Mouse (Mus musculus): ENCODE measurements around the gene Rph3al. TPM values are rescaled to one million over a fixed set of nuclear protein-coding genes. Genes with fewer than 3 reads are reported as not detected.

Gene Rph3al
- total RNA-seq, 2 experiments from 2014 or later = 5.0 to 5.4 TPM

DNA sequence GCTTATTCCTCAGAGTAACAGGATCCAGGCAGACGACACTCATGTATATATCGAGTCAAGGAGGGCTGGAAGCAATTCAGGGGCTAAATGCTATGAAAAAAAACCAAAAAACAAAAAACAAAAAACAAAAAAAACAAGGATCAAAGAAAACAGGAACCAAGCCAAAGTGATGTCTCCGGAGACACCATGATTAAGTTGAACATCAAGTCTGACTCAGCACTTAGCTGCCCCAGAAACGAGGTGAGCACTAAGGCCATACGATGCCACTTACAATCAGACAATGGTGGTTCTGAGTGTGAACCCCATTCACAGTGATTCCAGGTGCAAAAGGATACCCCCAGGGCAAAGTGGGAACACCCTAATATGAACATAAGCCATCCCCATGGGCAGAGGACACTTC, 13.7 kb upstream of the Rph3al start:
- no peak for DNase-seq (ENCODE audit: low spot score in 2 of 2)

DNA sequence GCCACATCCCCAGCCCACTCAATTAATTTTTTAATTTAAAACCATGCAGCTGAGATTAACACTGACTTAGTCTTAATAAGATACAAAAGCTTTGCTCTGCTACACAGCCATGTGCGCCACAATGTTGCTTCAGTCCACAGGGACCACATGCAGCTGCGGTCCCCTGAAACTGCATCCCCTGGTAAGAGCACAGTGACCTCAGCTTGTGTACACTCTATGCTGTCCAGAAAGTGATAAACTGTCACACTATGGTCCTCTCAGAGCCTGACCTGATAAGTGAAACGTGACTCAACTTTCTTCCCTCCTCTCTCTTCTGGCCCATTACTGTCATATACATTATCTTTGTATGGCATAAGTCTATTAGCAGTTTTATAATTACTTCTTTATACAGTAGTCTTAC, 12.2 kb upstream of the Rph3al start:
- DNase-seq (ENCODE audit: low spot score in 2 of 2) = no peak

DNA sequence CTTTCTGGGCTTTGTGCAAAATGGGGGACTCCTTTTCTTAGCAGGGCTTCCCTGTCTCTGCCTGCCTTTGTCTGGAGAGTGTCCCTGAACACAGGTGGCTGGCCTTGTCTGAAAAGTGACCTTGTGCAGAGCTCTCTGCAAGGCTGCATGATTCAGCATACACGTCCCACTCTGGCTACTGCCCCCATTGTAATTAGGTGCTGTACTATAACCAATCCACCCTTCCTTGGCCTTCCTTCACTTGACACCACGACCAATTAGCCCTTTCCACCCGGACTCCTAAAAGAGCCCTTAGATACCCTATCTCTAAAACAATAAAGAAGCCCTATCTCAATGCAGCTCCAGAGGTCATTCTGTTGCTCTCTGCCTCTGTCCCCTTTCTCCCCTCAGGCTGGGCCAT, 10.6 kb upstream of the Rph3al start:
- no peak for DNase-seq (ENCODE audit: low spot score in 2 of 2)

DNA sequence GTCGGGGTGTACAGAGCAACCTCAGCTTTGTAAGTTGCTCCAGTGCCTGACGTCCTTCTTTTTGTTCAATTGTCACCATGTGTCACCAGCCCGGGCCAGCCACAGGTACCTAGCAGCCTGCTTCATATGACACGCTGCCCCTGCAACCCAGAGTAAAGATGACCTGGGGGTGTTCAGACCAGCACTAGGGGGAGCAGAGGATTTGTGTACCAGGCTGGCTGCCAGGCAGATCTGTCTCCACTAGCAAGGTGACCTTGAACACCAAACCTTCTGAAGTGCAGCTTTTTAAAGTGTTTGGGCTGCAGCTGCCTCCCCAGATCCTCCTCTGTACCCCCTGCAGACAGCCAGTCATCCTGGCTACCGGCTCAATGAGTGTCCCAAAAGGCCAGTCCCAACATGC, 9.0 kb upstream of the Rph3al start:
- no peak for DNase-seq (ENCODE audit: low spot score in 2 of 2)

DNA sequence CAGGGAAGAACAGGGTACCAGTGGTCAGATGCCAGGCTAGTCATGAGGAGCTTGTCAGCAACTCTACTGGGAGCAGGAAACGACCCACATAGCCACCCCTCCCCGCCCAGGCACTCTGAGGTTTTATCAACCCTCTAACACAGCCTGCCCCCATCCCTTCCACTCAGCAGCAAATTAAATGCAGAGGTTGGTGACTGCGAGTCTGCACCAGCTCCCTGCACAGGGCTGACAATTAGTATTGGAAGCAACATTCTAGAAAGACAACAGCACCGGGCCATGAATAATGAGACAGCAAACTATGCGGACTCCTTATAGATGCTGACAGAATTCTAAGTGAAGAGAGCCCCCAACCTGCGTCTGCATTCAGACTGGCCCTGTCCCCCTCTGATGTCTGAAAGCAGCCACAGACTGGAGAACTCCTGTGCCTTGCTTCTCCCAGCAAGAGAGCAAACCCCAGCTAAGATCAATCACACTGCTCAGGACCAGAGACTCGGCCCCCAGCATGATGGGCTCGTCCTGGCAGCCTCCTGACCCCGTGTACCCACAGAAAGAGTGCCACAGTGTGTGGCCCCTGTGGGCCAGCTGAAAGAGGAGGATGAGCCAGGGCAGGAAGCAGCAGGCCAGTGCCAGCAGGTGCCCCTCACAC, 7.7 kb upstream of the Rph3al start:
- DNase-seq (ENCODE audit: low spot score in 2 of 2) = no peak

DNA sequence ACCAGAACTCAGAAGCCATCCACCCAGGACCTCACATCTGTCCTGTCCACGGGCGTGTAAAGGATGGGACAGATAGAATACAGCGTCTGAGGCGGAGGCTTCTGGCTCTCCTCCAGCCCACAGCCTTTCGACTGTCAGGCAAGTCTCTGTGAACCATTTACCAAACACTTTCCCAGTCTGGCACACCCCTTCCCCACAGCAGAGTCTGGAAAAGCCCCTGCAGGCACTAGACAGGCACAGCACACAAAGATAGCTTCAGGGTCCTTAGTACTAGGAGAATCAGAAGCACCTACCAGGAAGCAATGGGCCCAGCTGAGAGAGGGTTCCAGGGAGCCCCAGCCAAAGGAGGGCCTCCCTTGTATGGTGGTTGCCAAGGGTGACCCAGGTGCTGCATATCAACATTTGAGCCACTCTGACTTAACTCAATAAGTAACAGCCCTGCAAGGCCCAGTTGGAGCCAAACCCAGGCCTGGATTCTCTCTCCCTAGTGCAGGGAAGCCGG, 808 bp downstream of the Rph3al start:
- DNase-seq (ENCODE audit: low spot score in 2 of 2) = no peak

DNA sequence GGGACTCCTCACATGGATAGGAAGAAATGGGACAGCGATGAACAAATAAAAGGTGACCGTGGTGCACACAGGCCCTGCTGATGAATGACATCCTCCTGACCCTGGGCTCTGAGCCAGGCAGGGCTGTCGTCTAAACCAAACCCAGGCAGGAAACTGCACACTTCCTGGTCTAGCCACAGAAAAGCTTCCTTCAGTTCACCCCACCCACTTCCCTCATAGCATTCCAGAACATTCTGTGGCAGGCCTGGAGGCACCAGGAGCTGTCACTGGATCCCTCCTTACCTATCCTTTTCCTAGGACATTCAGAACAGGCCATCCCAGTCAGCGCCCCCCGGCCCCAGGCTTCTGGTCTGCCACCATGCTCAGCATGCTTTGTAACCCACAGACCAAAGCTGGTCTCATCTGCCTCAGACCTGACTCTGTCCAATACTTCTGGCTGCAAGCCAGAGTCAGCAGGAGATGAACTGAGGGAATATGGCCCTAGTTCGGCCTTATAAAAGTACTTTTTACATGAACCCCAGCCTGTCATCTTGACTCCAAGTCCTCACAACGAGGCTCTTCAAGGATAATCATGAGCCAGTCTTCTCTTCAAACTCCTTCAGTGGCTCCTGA, 2.3 kb downstream of the Rph3al start:
- no peak for DNase-seq (ENCODE audit: low spot score in 2 of 2)

DNA sequence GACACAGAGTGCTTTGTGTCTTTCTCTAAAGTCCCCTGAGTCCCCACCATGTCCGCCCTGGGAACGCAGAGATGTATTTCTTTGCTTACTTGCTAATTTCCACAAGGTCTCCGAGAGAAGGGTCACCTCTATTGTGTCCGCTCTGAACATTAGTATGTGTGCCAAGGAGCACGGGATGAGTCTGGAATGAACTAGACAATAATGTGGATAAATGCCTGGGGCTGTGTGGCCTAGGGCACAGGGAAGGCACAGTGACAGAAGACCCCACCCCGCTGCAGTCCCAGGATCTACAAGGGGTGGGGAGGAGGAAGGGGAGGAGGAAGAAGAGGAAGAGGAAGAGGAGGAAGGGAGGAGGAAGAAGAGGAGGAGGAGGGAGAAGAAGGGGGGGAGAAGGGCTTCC, 3.8 kb downstream of the Rph3al start:
- no peak for DNase-seq (ENCODE audit: low spot score in 2 of 2)

DNA sequence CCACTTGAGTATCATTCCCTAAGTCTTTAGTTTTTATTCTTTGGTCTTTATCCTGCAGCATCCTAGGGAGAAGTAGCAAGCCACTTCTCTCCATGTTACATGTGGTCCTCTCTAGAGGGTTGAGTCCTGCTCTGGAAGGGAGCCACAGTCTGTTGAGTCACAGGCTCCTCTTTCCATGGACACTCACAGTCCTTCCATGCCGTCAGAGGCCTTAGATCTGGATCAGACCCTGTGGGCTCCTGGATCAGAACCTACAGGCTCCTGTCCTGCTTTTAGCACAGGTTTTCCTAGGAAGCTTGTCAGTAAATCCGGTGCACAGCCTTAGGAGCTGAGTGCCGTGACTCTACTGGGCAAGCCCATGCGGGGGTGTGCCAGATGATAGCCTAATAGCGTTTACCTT, 4.9 kb downstream of the Rph3al start:
- DNase-seq (ENCODE audit: low spot score in 2 of 2) = no peak

DNA sequence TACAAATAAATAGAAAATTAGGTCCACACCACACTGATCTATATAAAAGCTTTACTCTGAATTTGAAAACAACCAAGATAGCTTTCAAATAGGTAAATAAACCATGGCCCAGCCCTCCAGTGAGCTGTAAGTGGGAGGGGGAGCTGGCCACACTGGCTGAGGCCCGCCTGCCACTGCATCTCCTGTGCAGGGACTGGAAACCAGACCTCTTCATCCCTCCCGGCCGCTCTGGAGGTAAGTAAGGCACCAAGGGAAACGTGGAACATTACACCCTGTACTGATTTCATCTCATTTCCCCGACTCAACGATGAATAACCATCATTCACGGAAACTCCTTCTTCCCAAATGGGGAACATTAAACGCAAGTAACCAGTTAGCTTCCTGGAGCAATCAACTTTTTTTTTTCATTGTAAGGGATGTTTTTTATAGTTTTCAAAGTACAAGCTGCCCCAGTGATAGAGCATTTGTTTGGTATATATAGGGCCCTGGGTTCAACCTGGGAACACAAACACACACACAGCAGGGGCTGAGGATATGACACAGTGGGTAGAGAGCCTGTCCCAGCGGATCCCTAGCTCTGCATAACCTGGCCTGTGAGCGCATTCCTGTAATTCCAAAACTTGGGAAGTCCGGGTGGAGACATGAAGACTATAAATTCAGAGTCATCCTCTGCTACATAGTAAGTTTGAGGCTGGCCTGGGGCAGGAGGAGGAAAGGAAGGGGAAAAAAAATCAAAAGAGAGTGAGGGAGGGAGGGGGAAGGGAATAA, 7.1 kb downstream of the Rph3al start:
- DNase-seq (ENCODE audit: low spot score in 2 of 2) = no peak

DNA sequence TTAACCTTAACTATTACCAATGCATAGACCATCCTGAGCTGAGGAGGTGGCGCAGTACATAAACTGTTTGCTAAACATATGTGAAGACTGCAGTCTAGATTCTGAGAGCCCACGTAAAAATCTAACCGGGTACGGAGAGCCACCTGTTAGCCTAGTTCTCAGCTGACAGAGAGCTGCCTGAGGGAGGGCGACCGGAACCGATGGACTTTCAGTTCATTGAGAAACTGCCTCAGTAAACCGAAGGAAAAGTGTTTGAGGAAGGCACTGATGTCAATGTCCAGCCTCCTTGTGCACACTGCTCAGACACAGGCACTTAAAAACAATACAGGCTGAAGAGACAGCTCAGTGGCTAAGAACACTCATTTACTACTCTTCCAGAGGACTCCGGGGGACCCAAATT, 8.0 kb downstream of the Rph3al start:
- no peak for DNase-seq (ENCODE audit: low spot score in 2 of 2)

DNA sequence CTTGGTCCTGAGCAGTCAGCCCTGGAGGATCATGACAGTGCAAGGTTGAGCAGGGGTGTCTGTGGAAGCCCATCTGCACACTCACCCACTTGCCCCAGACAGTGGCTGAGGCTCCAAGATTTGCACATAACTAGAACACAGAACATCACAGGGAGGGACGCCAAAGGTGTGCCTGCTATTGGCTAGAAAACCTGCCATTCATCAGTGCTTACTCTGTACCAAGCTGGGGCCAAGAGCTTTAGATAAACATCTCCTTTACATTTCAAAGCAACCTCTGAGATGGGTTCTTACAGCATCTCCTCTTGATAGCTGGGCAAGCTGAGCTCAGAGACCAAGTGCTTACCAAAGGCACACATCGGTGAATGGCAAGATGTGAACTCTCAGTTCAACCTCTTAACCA, 10.3 kb downstream of the Rph3al start:
- no peak for DNase-seq (ENCODE audit: low spot score in 2 of 2)

DNA sequence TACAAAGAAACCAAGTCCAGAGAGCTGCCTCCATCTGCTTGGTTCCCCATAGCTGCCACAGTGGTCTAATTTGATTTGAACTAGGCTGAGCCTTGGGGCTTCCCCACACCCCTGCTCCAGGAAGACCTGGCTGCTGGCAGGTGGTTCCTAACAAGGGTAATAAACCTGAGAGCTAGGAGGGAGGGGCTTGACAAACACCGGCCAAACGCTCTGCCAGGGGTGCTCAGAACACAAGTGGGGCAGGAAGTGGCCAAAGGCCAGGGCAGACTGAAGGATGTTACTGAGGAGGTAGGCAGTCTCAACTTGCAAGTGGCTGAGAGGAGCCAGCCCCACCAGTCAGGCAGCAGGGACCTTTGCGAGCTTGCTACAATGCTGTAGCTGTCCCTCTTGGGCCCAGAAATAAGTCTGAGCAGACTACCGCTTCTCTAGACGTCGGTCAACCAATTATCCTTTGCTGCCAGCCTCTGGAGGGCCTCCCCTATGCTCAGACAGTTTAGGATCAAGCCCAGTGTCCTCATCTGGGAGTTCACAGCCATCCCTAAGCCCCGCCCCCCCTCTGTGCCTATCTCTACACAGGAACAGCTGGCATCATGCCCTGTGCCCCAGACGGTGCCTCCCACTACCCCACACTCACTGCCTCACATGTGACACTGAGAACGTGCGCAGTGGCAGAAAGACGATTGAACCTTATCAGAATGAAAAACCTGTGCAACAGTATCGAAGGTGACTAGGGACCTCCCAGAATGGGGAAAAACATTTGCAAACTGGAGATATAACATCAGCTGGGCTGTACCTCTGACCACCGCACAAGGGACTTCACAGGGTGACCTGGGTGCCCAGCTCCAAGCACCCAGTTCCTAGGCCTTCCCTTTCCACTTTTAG, 11.6 kb downstream of the Rph3al start:
- DNase-seq (ENCODE audit: low spot score in 2 of 2) = peak in 1 of 2 experiments; percentile 78

DNA sequence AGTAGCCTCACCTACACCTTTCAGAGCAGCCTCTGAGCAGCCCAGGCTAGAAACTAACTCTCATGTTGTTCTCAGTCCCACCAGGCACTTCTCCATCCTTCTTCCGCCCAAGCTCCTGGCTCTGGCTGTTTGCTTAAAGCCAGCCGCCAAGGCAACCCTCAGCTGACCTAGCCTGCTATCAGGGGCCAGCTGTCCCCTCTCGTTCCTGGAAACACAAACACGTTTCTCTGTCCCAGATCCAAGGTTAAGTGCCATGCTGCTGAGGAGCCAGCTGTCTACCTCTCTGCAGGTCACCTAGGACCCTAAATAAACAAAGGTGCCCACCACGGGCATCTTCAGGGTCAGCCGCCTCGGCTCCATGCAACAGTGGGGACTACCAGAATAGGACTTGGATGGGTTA, 12.4 kb downstream of the Rph3al start:
- DNase-seq (ENCODE audit: low spot score in 2 of 2) = no peak

DNA sequence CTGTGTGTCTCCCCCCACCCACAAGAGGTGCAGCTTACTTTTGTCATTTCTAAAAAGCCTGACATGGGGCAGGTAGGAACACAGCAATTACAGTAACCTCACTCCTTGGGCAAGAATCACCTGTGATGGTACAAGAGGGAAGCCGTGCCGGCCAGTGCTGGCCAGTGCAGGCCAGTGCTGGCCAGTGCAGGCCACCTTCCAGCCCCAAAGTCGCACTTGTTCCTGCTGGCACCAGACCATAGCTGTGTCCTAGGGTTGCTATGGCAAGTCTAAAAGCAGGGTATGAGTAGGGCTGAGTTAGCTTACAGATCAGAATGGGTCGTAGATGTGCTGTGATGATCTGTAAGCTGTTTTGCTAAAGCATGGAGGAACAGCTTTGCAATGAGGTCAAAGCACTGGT, 15.5 kb downstream of the Rph3al start:
- no peak for DNase-seq (ENCODE audit: low spot score in 2 of 2)

DNA sequence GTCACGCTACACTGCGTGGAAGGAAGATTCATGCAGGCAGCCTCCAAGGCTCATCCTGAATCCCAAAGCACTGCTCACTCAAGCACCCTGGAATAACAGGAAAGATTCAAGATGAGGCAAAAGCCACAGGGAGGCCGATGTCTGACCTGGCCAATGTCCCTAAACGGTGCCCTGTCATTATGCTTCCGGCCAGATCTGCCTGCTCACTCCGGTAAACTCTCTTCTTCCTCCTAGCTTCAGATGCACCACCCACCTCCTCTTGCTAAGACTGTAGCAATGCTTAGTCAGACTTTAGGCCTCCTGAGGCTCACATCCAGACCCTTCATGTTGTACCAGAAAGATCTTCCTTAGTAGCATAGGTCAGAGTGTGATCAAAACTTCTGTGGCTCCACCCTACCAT, 19.1 kb downstream of the Rph3al start:
- DNase-seq (ENCODE audit: low spot score in 2 of 2) = no peak

DNA sequence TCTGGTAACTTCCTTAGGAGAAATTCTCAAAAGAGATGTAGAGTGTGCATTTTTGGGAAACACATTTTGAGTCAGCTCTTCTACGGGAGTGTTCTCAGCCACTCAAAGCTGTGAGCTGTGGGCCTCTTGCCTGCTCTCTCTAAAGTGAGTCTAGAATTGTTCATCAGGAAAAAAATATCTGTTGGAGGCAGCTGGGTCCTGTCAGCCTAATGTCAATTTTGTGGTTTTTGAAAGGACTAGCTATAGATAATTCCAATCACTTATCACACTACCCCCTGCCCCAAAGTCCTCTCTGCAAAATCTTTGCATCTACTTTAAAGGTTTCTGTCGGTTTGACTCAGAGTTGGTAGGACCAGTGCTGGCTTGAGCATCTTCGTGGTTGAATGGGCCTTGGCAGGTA, 20.9 kb downstream of the Rph3al start:
- no peak for DNase-seq (ENCODE audit: low spot score in 2 of 2)

DNA sequence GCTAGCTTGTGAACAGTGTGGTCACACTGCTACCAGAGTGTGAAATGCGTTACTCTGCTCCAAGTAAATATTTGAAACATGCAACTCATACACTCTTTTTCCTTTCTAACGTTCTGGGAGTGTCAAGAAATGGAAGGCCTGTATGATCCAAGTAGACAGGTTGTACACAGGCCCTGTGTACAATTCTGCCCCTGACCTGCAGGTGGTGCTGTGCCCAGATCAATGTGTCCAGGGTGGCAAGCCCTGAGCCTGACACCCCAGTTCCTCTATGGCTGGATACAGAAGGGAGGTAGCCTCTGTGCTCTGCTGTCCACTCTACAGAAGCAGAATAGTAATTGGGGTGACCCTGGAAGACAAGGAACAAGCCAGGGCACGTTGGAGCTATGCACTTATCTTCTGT, 24.3 kb downstream of the Rph3al start:
- DNase-seq (ENCODE audit: low spot score in 2 of 2) = peak in 1 of 2 experiments; percentile 24

DNA sequence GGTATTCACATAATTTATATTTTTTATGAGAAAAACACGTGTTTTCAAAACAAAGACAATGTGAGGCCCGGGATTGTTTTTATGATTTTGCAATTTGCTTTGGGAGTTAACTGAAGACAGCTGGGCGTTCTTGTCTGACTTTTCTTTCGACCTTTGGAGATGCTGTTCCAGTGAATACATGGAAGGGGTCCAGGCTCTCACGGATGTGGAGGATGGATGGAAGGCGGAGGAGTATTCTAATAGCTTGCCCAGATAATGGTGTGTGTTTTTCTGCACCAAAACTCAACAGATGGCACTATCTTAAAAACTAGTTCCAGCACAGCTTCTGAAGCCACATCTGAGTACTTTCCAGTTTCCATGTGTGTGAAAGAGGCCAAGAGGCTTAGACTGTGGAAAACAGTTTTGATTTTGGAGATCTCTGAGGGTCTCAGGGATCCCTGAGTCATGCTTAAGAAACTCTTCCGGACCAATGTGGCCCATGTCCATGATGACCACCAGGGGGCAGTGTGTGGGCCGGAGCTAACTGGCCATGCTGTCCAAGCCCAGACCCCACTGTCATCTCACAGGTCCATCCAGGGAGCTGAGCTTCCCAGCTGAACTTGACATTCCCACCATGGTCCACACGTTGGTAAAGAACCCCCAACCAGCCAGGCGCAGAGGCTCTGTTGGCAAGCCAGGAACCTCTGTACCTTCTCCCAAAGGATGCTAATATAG, 25.1 kb downstream of the Rph3al start:
- peak; percentile 25 to 56 for DNase-seq (ENCODE audit: low spot score in 2 of 2)

DNA sequence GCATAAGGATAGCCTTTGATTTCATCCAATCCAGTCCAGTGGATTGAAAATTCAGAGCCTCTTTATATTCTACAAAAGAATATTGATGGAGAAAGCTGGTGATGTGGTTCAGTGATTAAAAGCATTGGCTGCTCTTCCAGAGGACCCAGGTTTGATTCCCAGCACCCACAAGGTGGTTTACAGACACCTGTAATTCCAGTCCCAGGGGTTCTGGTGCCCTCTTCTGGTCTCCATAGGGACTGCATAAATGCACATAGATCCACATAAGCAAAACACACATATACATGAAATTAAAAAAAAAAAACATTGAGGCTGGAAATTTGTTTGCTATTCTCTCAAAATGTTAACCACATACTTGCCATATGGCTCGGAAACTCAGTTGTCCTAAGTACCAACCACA, 26.3 kb downstream of the Rph3al start:
- no peak for DNase-seq (ENCODE audit: low spot score in 2 of 2)
